Mouse (Mus musculus) erythroblast, embryonic 14.5 days (primary cell): ENCODE data around the gene Strn3. TPM values are rescaled to one million over a fixed set of nuclear protein-coding genes. Genes with fewer than 3 reads are reported as not detected.
"Not testable (repeated sequence)": the region's sequence is repeated elsewhere in the genome, so short reads cannot be mapped to it uniquely, and the experiment has no call there.

ENCODE experiments used
- H3K27me3 ChIP-seq: 2 replicates; pipeline ENCODE4 v1.6.1; 2012; ENCODE audit warnings: inconsistent platforms; ENCODE audit not compliant: control insufficient read depth
- H3K36me3 ChIP-seq: 2 replicates; pipeline ENCODE4 v1.6.1; 2012; ENCODE audit warnings: mild to moderate bottlenecking, inconsistent platforms; ENCODE audit not compliant: control insufficient read depth
- H3K4me1 ChIP-seq: 2 replicates; pipeline ENCODE4 v1.6.1; 2012; ENCODE audit warnings: inconsistent platforms; ENCODE audit not compliant: control insufficient read depth
- H3K4me3 ChIP-seq: replicated peaks from 2 replicates; pipeline ENCODE3; 2012; ENCODE audit warnings: moderate library complexity, mild to moderate bottlenecking, inconsistent platforms
- H3K9me3 ChIP-seq: 2 replicates; pipeline ENCODE4 v1.6.1; 2012; ENCODE audit warnings: low read length, inconsistent platforms, mixed read lengths; ENCODE audit not compliant: control insufficient read depth
- GATA1 ChIP-seq: IDR thresholded peaks from 2 replicates; pipeline ENCODE4 v1.6.1; 2012; ENCODE audit warnings: low read length, inconsistent platforms, mixed read lengths
- TAL1 ChIP-seq: IDR thresholded peaks from 3 replicates; pipeline ENCODE4 v1.6.1; 2012; ENCODE audit warnings: low read length, inconsistent platforms, mixed read lengths
- polyA plus RNA-seq: library from polyadenylated mRNA; stranded (reverse); fragments of >175 nt; gene quantifications from 2 replicates; pipeline ENCODE4 v1.2.3, GENCODE M21; 2012

The Strn3 gene
- polyA plus RNA-seq, 1 experiment = 0.47 TPM

- no peaks in the 10 kb centered on the region for H3K27me3 ChIP-seq
- H3K4me1 ChIP-seq = peaks cover 26% of the 10 kb centered on the region
- no peaks in the 10 kb centered on the region for H3K9me3 ChIP-seq
- H3K4me3 ChIP-seq = no peak overlapping the region
- TF ChIP-seq GATA1 = no peak
- TF ChIP-seq TAL1 = no peak
- peaks cover 4% of the 10 kb centered on the region for H3K36me3 ChIP-seq
Measured at GRCm38 (mm10) chr12:51676442-51676841, 15.3 kb downstream of the Strn3 start.

- Histone ChIP-seq H3K27me3 (no peaks in the 10 kb centered on the region), H3K36me3 (no peaks in the 10 kb centered on the region), H3K4me1 (peaks cover 20% of the 10 kb centered on the region), H3K4me3 (no peak overlapping the region), H3K9me3 (no peaks in the 10 kb centered on the region)
- TF ChIP-seq GATA1 (no peak), TAL1 (no peak)
Measured at GRCm38 (mm10) chr12:51673270-51673669, 18.4 kb downstream of the Strn3 start.

- H3K4me1 ChIP-seq = peaks cover 23% of the 10 kb centered on the region
- H3K4me3 ChIP-seq = no peak overlapping the region
- H3K9me3 ChIP-seq = no peaks in the 10 kb centered on the region
- H3K27me3 ChIP-seq = no peaks in the 10 kb centered on the region
- TF ChIP-seq GATA1 = no peak
- no peak for TF ChIP-seq TAL1
- no peaks in the 10 kb centered on the region for H3K36me3 ChIP-seq
Measured at GRCm38 (mm10) chr12:51671231-51671891, 20.3 kb downstream of the Strn3 start.

- H3K27me3 ChIP-seq = no peaks in the 10 kb centered on the region
- no peak for TF ChIP-seq GATA1
- TF ChIP-seq TAL1 = no peak
- H3K9me3 ChIP-seq = no peaks in the 10 kb centered on the region
- H3K36me3 ChIP-seq = peaks cover 2% of the 10 kb centered on the region; the same call in 1 of the 2 replicates
- peaks cover 20% of the 10 kb centered on the region for H3K4me1 ChIP-seq
- H3K4me3 ChIP-seq = no peak overlapping the region
Measured at GRCm38 (mm10) chr12:51666708-51667430, 24.8 kb downstream of the Strn3 start.

GRCm38 (mm10) chr12:51663908-51664307 lies 27.8 kb downstream of the Strn3 start:
- Histone ChIP-seq H3K4me1 (peaks cover 17% of the 10 kb centered on the region), H3K4me3 (no peak overlapping the region), H3K9me3 (no peaks in the 10 kb centered on the region), H3K36me3 (peaks cover 5% of the 10 kb centered on the region), H3K27me3 (no peaks in the 10 kb centered on the region)
- TF ChIP-seq GATA1 (no peak), TAL1 (no peak)

- Histone ChIP-seq H3K27me3 (no peaks in the 10 kb centered on the region), H3K4me1 (peaks cover 17% of the 10 kb centered on the region), H3K36me3 (peaks cover 5% of the 10 kb centered on the region), H3K4me3 (no peak overlapping the region), H3K9me3 (no peaks in the 10 kb centered on the region)
- TF ChIP-seq TAL1 = no peak
- no peak for TF ChIP-seq GATA1
Measured at GRCm38 (mm10) chr12:51663011-51663410, 28.7 kb downstream of the Strn3 start.

- TF ChIP-seq TAL1 (no peak), GATA1 (no peak)
- Histone ChIP-seq H3K4me1 (peaks cover 2% of the 10 kb centered on the region; the same call in 1 of the 2 replicates), H3K4me3 (no peak overlapping the region), H3K27me3 (no peaks in the 10 kb centered on the region), H3K9me3 (no peaks in the 10 kb centered on the region), H3K36me3 (peaks cover 35% of the 10 kb centered on the region)
Measured at GRCm38 (mm10) chr12:51655944-51656465, 35.7 kb downstream of the Strn3 start.

- not testable (repeated sequence) for H3K4me3 ChIP-seq, H3K27me3 ChIP-seq, H3K9me3 ChIP-seq, H3K4me1 ChIP-seq
- H3K36me3 ChIP-seq = peaks cover 68% of the 10 kb centered on the region
Measured at GRCm38 (mm10) chr12:51649401-51649800, 42.3 kb downstream of the Strn3 start.

GRCm38 (mm10) chr12:51641871-51642270 lies 49.8 kb downstream of the Strn3 start:
- H3K9me3 ChIP-seq = no peaks in the 10 kb centered on the region
- TF ChIP-seq TAL1 (no peak), GATA1 (no peak)
- peaks cover 48% of the 10 kb centered on the region for H3K36me3 ChIP-seq
- H3K4me3 ChIP-seq = no peak overlapping the region
- H3K27me3 ChIP-seq = no peaks in the 10 kb centered on the region
- peaks cover 19% of the 10 kb centered on the region for H3K4me1 ChIP-seq
